Mouse (Mus musculus) adrenal gland, postnatal 4 days (tissue): ENCODE results near the gene Nit1. TPM values are rescaled to one million over a fixed set of nuclear protein-coding genes. Genes with fewer than 3 reads are reported as not detected.
A peak's percentile ranks its signal among the peaks of the same experiment; 100 is the strongest.
"Not testable (repeated sequence)": the region's sequence is repeated elsewhere in the genome, so short reads cannot be mapped to it uniquely, and the experiment has no call there.

Experiments used
- DNase-seq, 2 experiments: peaks; one replicate each; pipeline ENCODE4 v3.0.0; 2021 to 2022; ENCODE audit warnings: low spot score in 2 of 2, mixed read lengths in 2 of 2
- total RNA-seq, 2 experiments: library from RNA; stranded (reverse); gene quantifications; 2 replicates each; pipeline ENCODE4 v1.2.3; 2021

Gene Nit1
- total RNA-seq, 2 experiments from 2014 or later: 62.0 to 68.3 TPM

GRCm38 (mm10) chr1:171356814-171357213, 11.4 kb upstream of the Nit1 start:
- no peak for DNase-seq

GRCm38 (mm10) chr1:171355812-171356340, 10.4 kb upstream of the Nit1 start:
- no peak for DNase-seq

- DNase-seq: no peak
Measured at GRCm38 (mm10) chr1:171349210-171349609, 3.8 kb upstream of the Nit1 start.

GRCm38 (mm10) chr1:171348665-171349064, 3.2 kb upstream of the Nit1 start:
- DNase-seq: no peak

GRCm38 (mm10) chr1:171346095-171346450, 627 bp upstream of the Nit1 start:
- DNase-seq: no peak

GRCm38 (mm10) chr1:171344715-171345114, 731 bp downstream of the Nit1 start:
- DNase-seq: no peak

GRCm38 (mm10) chr1:171343922-171344677, 1.3 kb downstream of the Nit1 start:
- DNase-seq: no peak

GRCm38 (mm10) chr1:171342262-171343207, 2.9 kb downstream of the Nit1 start:
- DNase-seq: no peak

- no peak for DNase-seq
Measured at GRCm38 (mm10) chr1:171330216-171330560, 15.3 kb downstream of the Nit1 start.

- peak; percentile 63 to 68 for DNase-seq
Measured at GRCm38 (mm10) chr1:171329433-171330215, 15.8 kb downstream of the Nit1 start.

- DNase-seq: peak; percentile 57 to 79
Measured at GRCm38 (mm10) chr1:171328839-171329432, 16.5 kb downstream of the Nit1 start, which contains the start of gene Dedd. Gene Dedd (plus strand): TSS chr1:171329145.

- DNase-seq: no peak
Measured at GRCm38 (mm10) chr1:171328244-171328643, 17.2 kb downstream of the Nit1 start.

GRCm38 (mm10) chr1:171326588-171326987, 18.9 kb downstream of the Nit1 start:
- DNase-seq: not testable (repeated sequence)

GRCm38 (mm10) chr1:171325571-171325970, 19.9 kb downstream of the Nit1 start:
- no peak for DNase-seq

- DNase-seq: no peak
Measured at GRCm38 (mm10) chr1:171322012-171322411, 23.4 kb downstream of the Nit1 start.

GRCm38 (mm10) chr1:171321415-171321814, 24.0 kb downstream of the Nit1 start:
- no peak for DNase-seq

- DNase-seq: no peak
Measured at GRCm38 (mm10) chr1:171320151-171320550, 25.3 kb downstream of the Nit1 start.

- DNase-seq: no peak
Measured at GRCm38 (mm10) chr1:171319748-171320147, 25.7 kb downstream of the Nit1 start.

GRCm38 (mm10) chr1:171309321-171309720, 36.1 kb downstream of the Nit1 start:
- no peak for DNase-seq

GRCm38 (mm10) chr1:171306157-171306556, 39.3 kb downstream of the Nit1 start:
- not testable (repeated sequence) for DNase-seq

- DNase-seq: no peak
Measured at GRCm38 (mm10) chr1:171298226-171298625, 47.2 kb downstream of the Nit1 start.
